ENCODE assay signal across 8 mouse cellular contexts in the genomic region with DNA sequence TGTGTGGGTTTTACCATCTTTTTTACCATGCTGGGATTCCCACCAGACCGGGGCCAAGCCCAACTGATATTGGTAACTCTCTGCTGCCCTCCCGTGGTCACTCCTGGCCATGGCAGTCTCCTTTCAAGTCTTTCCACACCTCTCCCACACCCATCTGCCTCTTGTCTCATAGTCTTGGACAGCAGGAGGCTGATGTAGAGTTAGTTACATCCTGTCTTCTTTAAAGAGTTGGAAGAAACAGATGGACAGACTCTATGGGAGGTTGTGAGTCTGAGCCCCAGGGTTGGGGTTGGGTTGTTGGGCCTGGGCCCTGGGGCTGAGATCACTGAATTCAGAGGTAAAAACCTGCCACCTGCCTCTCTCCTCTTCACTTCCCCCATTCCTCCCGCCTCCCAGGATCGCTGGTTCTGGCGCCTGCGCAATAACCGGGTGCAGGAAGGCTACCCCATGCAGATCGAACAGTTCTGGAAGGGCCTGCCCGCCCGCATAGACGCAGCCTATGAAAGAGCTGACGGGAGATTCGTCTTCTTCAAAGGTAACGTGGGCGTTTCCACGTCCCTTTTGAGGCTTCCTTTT. TPM values are rescaled to one million over a fixed set of nuclear protein-coding genes. Genes with fewer than 3 reads are reported as not detected.
DNase-seq lines count a peak whose midpoint lies in the region; ATAC-seq and TF ChIP-seq lines count a peak whose summit lies in the region.

No protein-coding gene starts in this region.

- no peak overlapping the region for H3K27ac ChIP-seq in midbrain, embryonic 14.5 days (replicated peaks; ENCODE audit: low read depth, low read length)
- H3K27ac ChIP-seq in midbrain, embryonic 16.5 days (ENCODE audit: low read length): no peak overlapping the region
- H3K27ac ChIP-seq in bone marrow macrophage, adult 2 months (ENCODE audit: insufficient read depth, low read depth, low read length): no peak overlapping the region
- no peak overlapping the region; the same call in 1 of the 2 replicates for H3K27ac ChIP-seq in hindbrain, postnatal 0 days
- H3K27ac ChIP-seq in olfactory bulb, adult 2 months (ENCODE audit: insufficient read depth, low read depth, low read length): no peak overlapping the region
- H3K27ac ChIP-seq in thymus, adult 2 months (ENCODE audit: control insufficient read depth, insufficient read depth, low read length): no peak overlapping the region

- no peaks in the 10 kb centered on the region for H3K4me1 ChIP-seq in midbrain, embryonic 14.5 days (ENCODE audit: control insufficient read depth, insufficient read depth, low read length)
- no peaks in the 10 kb centered on the region for H3K4me1 ChIP-seq in midbrain, embryonic 16.5 days (ENCODE audit: control insufficient read depth, insufficient read depth, low read length)
- H3K4me1 ChIP-seq in bone marrow macrophage, adult 2 months (ENCODE audit: control insufficient read depth, insufficient read depth, low read length): no peaks in the 10 kb centered on the region; the same call in 1 of the 2 replicates
- no peaks in the 10 kb centered on the region for H3K4me1 ChIP-seq in hindbrain, postnatal 0 days (ENCODE audit: insufficient read depth, low read length)
- peaks cover 2% of the 10 kb centered on the region; the same call in 1 of the 2 replicates for H3K4me1 ChIP-seq in olfactory bulb, adult 2 months (ENCODE audit: control insufficient read depth, insufficient read depth, low read length)
- H3K4me1 ChIP-seq in thymus, adult 2 months (replicated peaks; ENCODE audit: control insufficient read depth, insufficient read depth, low read length): no peaks in the 10 kb centered on the region

- ATAC-seq in midbrain, embryonic 14.5 days (ENCODE audit: low FRiP score, low TSS enrichment): no peak
- no peak for ATAC-seq in midbrain, embryonic 16.5 days
- ATAC-seq in erythroblast, adult 5-6 weeks (replicated peaks; ENCODE audit: low FRiP score, poor library complexity, severe bottlenecking): peak; percentile 79
- 0 out of 2 replicates have a peak, but pooled peaks have one; percentile 21 for ATAC-seq in hindbrain, postnatal 0 days

- H3K9me3 ChIP-seq in midbrain, embryonic 14.5 days (ENCODE audit: control insufficient read depth, low read length): no peaks in the 10 kb centered on the region
- H3K9me3 ChIP-seq in midbrain, embryonic 16.5 days (replicated peaks; ENCODE audit: control insufficient read depth, low read length, poor library complexity, severe bottlenecking): no peaks in the 10 kb centered on the region
- no peaks in the 10 kb centered on the region for H3K9me3 ChIP-seq in hindbrain, postnatal 0 days (ENCODE audit: low read length)

- intact Hi-C loops in left cerebral cortex, postnatal 36 days (cut with DNase I): loop anchor here (5.0 kb wide), 1 partner anchor 35 kb away; a partner anchor contains a TSS

- H3K36me3 ChIP-seq in midbrain, embryonic 14.5 days (ENCODE audit: control insufficient read depth, insufficient read depth, low read length): peaks cover 41% of the 10 kb centered on the region
- peaks cover 19% of the 10 kb centered on the region for H3K36me3 ChIP-seq in midbrain, embryonic 16.5 days (ENCODE audit: control insufficient read depth, insufficient read depth, low read length)
- H3K36me3 ChIP-seq in hindbrain, postnatal 0 days (ENCODE audit: insufficient read depth, low read length): peaks cover 37% of the 10 kb centered on the region
- H3K36me3 ChIP-seq in thymus, adult 2 months (ENCODE audit: control insufficient read depth, insufficient read depth, low read length): no peaks in the 10 kb centered on the region

- no peak overlapping the region for H3K9ac ChIP-seq in midbrain, embryonic 14.5 days (replicated peaks; ENCODE audit: low read length)
- no peak overlapping the region for H3K9ac ChIP-seq in midbrain, embryonic 16.5 days (ENCODE audit: low read depth, low read length)
- no peak overlapping the region for H3K9ac ChIP-seq in hindbrain, postnatal 0 days (replicated peaks; ENCODE audit: low read length)

- peak; percentile 95 for TF ChIP-seq CTCF in bone marrow macrophage, adult 2 months (IDR thresholded peaks at IDR 0.05; ENCODE audit: low read depth, low read length)
- peak; percentile 89 for TF ChIP-seq CTCF in hindbrain, postnatal 0 days (IDR thresholded peaks at IDR 0.05; ENCODE audit: low read depth)
- peak; percentile 51; the same call in 1 of the 2 replicates for TF ChIP-seq CTCF in olfactory bulb, adult 2 months (IDR thresholded peaks at IDR 0.05; ENCODE audit: insufficient read depth, low read depth, low read length)
- peak; percentile 62; the same call in 1 of the 2 replicates for TF ChIP-seq CTCF in thymus, adult 2 months (IDR thresholded peaks at IDR 0.05; ENCODE audit: borderline replicate concordance, control insufficient read depth, extremely low read depth, insufficient read depth, low read length, poor library complexity)

- no peak overlapping the region for H3K4me3 ChIP-seq in midbrain, embryonic 14.5 days (replicated peaks; ENCODE audit: low read depth, low read length)
- H3K4me3 ChIP-seq in midbrain, embryonic 16.5 days (ENCODE audit: low read depth, low read length): no peak overlapping the region
- H3K4me3 ChIP-seq in bone marrow macrophage, adult 2 months (ENCODE audit: insufficient read depth, low read length): no peak overlapping the region
- no peak overlapping the region for H3K4me3 ChIP-seq in hindbrain, postnatal 0 days (ENCODE audit: low read length)
- H3K4me3 ChIP-seq in olfactory bulb, adult 2 months (ENCODE audit: insufficient read depth, low read depth, low read length): no peak overlapping the region
- H3K4me3 ChIP-seq in thymus, adult 2 months (ENCODE audit: control insufficient read depth, insufficient read depth, low read length): no peak overlapping the region

- no peaks in the 10 kb centered on the region for H3K27me3 ChIP-seq in midbrain, embryonic 14.5 days (ENCODE audit: control insufficient read depth, insufficient read depth, low read length)
- no peaks in the 10 kb centered on the region for H3K27me3 ChIP-seq in midbrain, embryonic 16.5 days (ENCODE audit: control insufficient read depth, insufficient read depth, low read depth, low read length)
- no peaks in the 10 kb centered on the region for H3K27me3 ChIP-seq in hindbrain, postnatal 0 days (ENCODE audit: insufficient read depth, low read length)
- no peaks in the 10 kb centered on the region for H3K27me3 ChIP-seq in thymus, adult 2 months (ENCODE audit: control insufficient read depth, insufficient read depth, low read length)

- 46% methylated on average over 16 of the region's 16 CpGs for WGBS in midbrain, embryonic 14.5 days
- WGBS in midbrain, embryonic 16.5 days: 44% methylated on average over 16 of the region's 16 CpGs
- WGBS in hindbrain, postnatal 0 days: 34% methylated on average over 16 of the region's 16 CpGs
- WGBS in olfactory bulb, adult 2 months: 42% methylated on average over 16 of the region's 16 CpGs
- 48% methylated on average over 16 of the region's 16 CpGs for WGBS in thymus, adult 2 months

- peak; percentile 82 for DNase-seq in midbrain, embryonic 14.5 days
- DNase-seq in hindbrain, postnatal 0 days (ENCODE audit: low spot score): peak; percentile 85
- peak; percentile 85 to 88 for DNase-seq in left cerebral cortex, postnatal 36 days (ENCODE audit: low spot score in 2 of 2)
- DNase-seq in thymus, adult 2 months: peak; percentile 82

- no peak for TF ChIP-seq POLR2A in bone marrow macrophage, adult 2 months (IDR thresholded peaks at IDR 0.05; ENCODE audit: borderline replicate concordance, low read depth, low read length)
- no peak for TF ChIP-seq POLR2A in olfactory bulb, adult 2 months (IDR thresholded peaks at IDR 0.05; ENCODE audit: insufficient read depth, low read depth, low read length)
- TF ChIP-seq POLR2A in thymus, adult 2 months (IDR thresholded peaks at IDR 0.05; ENCODE audit: control insufficient read depth, extremely low read depth, insufficient read depth, low read length, poor library complexity): no peak

- H3K4me2 ChIP-seq in midbrain, embryonic 14.5 days (ENCODE audit: low read length): no peak overlapping the region
- no peak overlapping the region for H3K4me2 ChIP-seq in midbrain, embryonic 16.5 days (ENCODE audit: low read length)
- no peak overlapping the region for H3K4me2 ChIP-seq in hindbrain, postnatal 0 days (ENCODE audit: low read depth, low read length)

RNA-seq across cellular contexts. Expression of a gene that starts 7.3 kb away (rescaled TPM):
- 25.5 and 38.5 TPM in 2 replicates for polyA plus RNA-seq in midbrain, embryonic 14.5 days (2014; fragmentation: Nextera tagmentation; extraction: Ambion mirVana)
- 38.9 and 44.0 TPM in 2 replicates for polyA plus RNA-seq in midbrain, embryonic 16.5 days (2015; fragmentation: Nextera tagmentation; extraction: Ambion mirVana)
- polyA plus RNA-seq in bone marrow macrophage, adult 2 months (2012; ENCODE audit: insufficient read depth, insufficient read length, missing spikeins): 44.7 and 46.1 TPM in 2 replicates
- total RNA-seq in erythroblast, adult 5-6 weeks (2015; ENCODE audit: low replicate concordance): 1.3 and 3.8 TPM in 2 replicates
- total RNA-seq in erythroblast, adult 5-6 weeks (2017; ENCODE audit: low replicate concordance): 2.4 and 3.5 TPM in 2 replicates
- total RNA-seq in hindbrain, postnatal 0 days (2014; rRNA removed): 31.9 and 35.4 TPM in 2 replicates
- 52.2 and 53.4 TPM in 2 replicates for polyA plus RNA-seq in hindbrain, postnatal 0 days (2015; fragmentation: Nextera tagmentation; extraction: Ambion mirVana)
- total RNA-seq in left cerebral cortex, postnatal 36 days (2021): 10 to 100 TPM; 54.9 to 65.9 TPM
- polyA plus RNA-seq in olfactory bulb, adult 2 months (2012; ENCODE audit: insufficient read depth, insufficient read length, low replicate concordance, missing spikeins): not detected in 2 replicates
- 37.5 and 40.3 TPM in 2 replicates for polyA plus RNA-seq in thymus, adult 2 months (2012; rRNA removed)

RNA-seq across cellular contexts. Expression of a gene that starts 14.8 kb away (rescaled TPM):
- 129 and 134 TPM in 2 replicates for polyA plus RNA-seq in midbrain, embryonic 14.5 days (2014; fragmentation: Nextera tagmentation; extraction: Ambion mirVana)
- 134 and 136 TPM in 2 replicates for polyA plus RNA-seq in midbrain, embryonic 16.5 days (2015; fragmentation: Nextera tagmentation; extraction: Ambion mirVana)
- polyA plus RNA-seq in bone marrow macrophage, adult 2 months (2012; ENCODE audit: insufficient read depth, insufficient read length, missing spikeins): 89.5 and 91.7 TPM in 2 replicates
- 20.4 and 58.3 TPM in 2 replicates for total RNA-seq in erythroblast, adult 5-6 weeks (2015; ENCODE audit: low replicate concordance)
- total RNA-seq in erythroblast, adult 5-6 weeks (2017; ENCODE audit: low replicate concordance): 17.0 and 22.2 TPM in 2 replicates
- 105 and 110 TPM in 2 replicates for total RNA-seq in hindbrain, postnatal 0 days (2014; rRNA removed)
- 138 and 144 TPM in 2 replicates for polyA plus RNA-seq in hindbrain, postnatal 0 days (2015; fragmentation: Nextera tagmentation; extraction: Ambion mirVana)
- total RNA-seq in left cerebral cortex, postnatal 36 days (2021): 10 to 100 TPM; 66.1 to 80.5 TPM
- not detected in 2 replicates for polyA plus RNA-seq in olfactory bulb, adult 2 months (2012; ENCODE audit: insufficient read depth, insufficient read length, low replicate concordance, missing spikeins)
- polyA plus RNA-seq in thymus, adult 2 months (2012; rRNA removed): 169 and 174 TPM in 2 replicates

RNA-seq across cellular contexts. Expression of a gene that starts 22.7 kb away (rescaled TPM):
- polyA plus RNA-seq in midbrain, embryonic 14.5 days (2014; fragmentation: Nextera tagmentation; extraction: Ambion mirVana): 0.38 and 0.41 TPM in 2 replicates
- polyA plus RNA-seq in midbrain, embryonic 16.5 days (2015; fragmentation: Nextera tagmentation; extraction: Ambion mirVana): 0.49 and 0.51 TPM in 2 replicates
- polyA plus RNA-seq in bone marrow macrophage, adult 2 months (2012; ENCODE audit: insufficient read depth, insufficient read length, missing spikeins): not detected in 2 replicates
- total RNA-seq in erythroblast, adult 5-6 weeks (2015; ENCODE audit: low replicate concordance): not detected in 2 replicates
- total RNA-seq in erythroblast, adult 5-6 weeks (2017; ENCODE audit: low replicate concordance): not detected in 2 replicates
- not detected in 2 replicates for total RNA-seq in hindbrain, postnatal 0 days (2014; rRNA removed)
- 0.10 and 0.15 TPM in 2 replicates for polyA plus RNA-seq in hindbrain, postnatal 0 days (2015; fragmentation: Nextera tagmentation; extraction: Ambion mirVana)
- not detected for total RNA-seq in left cerebral cortex, postnatal 36 days (2021)
- polyA plus RNA-seq in olfactory bulb, adult 2 months (2012; ENCODE audit: insufficient read depth, insufficient read length, low replicate concordance, missing spikeins): not detected in 2 replicates
- 0.08 and 0.14 TPM in 2 replicates for polyA plus RNA-seq in thymus, adult 2 months (2012; rRNA removed)

RNA-seq across cellular contexts. Expression of a gene that starts 36.8 kb away (rescaled TPM):
- polyA plus RNA-seq in midbrain, embryonic 14.5 days (2014; fragmentation: Nextera tagmentation; extraction: Ambion mirVana): 17.7 and 24.6 TPM in 2 replicates
- 16.4 and 16.7 TPM in 2 replicates for polyA plus RNA-seq in midbrain, embryonic 16.5 days (2015; fragmentation: Nextera tagmentation; extraction: Ambion mirVana)
- polyA plus RNA-seq in bone marrow macrophage, adult 2 months (2012; ENCODE audit: insufficient read depth, insufficient read length, missing spikeins): not detected in 2 replicates
- total RNA-seq in erythroblast, adult 5-6 weeks (2015; ENCODE audit: low replicate concordance): not detected in 2 replicates
- not detected in 2 replicates for total RNA-seq in erythroblast, adult 5-6 weeks (2017; ENCODE audit: low replicate concordance)
- total RNA-seq in hindbrain, postnatal 0 days (2014; rRNA removed): 161 and 179 TPM in 2 replicates
- polyA plus RNA-seq in hindbrain, postnatal 0 days (2015; fragmentation: Nextera tagmentation; extraction: Ambion mirVana): 12.2 and 12.4 TPM in 2 replicates
- total RNA-seq in left cerebral cortex, postnatal 36 days (2021): 10 to 100 TPM; 33.8 to 38.0 TPM
- polyA plus RNA-seq in olfactory bulb, adult 2 months (2012; ENCODE audit: insufficient read depth, insufficient read length, low replicate concordance, missing spikeins): not detected in 2 replicates
- polyA plus RNA-seq in thymus, adult 2 months (2012; rRNA removed): 0.08 and 0.09 TPM in 2 replicates

Comparison
In these comparisons a context has a peak if more than half of its experiments do, and no peak if none do; other contexts are left out.
1. ATAC-seq: peak in erythroblast, adult 5-6 weeks (single experiment) and hindbrain, postnatal 0 days (single experiment); none in midbrain, embryonic 14.5 days (single experiment) and midbrain, embryonic 16.5 days (single experiment).
2. RNA of a gene that starts 7.3 kb away (polyA plus RNA-seq): 52.2 to 53.4 TPM in hindbrain, postnatal 0 days, 44.7 to 46.1 TPM in bone marrow macrophage, adult 2 months, 38.9 to 44.0 TPM in midbrain, embryonic 16.5 days, 37.5 to 40.3 TPM in thymus, adult 2 months and 25.5 to 38.5 TPM in midbrain, embryonic 14.5 days; not detected in olfactory bulb, adult 2 months; every median in the first group is over 10 times any median in the second.
3. Peak in every context shown above with its lines, with median percentiles within 50 percentile points of each other: DNase-seq and CTCF ChIP-seq.